Mouse (Mus musculus) forebrain, embryonic 11.5 days (tissue): ENCODE data around the gene Mia2. TPM values are rescaled to one million over a fixed set of nuclear protein-coding genes. Genes with fewer than 3 reads are reported as not detected.

Source experiments
- ATAC-seq: fragments of 200-750 bp; cut with Nextera tagmentation; replicated peaks from 2 replicates; pipeline ENCODE4 v1.8.0; 2017; ENCODE audit warnings: moderate TSS enrichment; ENCODE audit not compliant: low FRiP score
- DNase-seq: peaks from one replicate; pipeline ENCODE4 v3.0.0-alpha.2; 2017; ENCODE audit warnings: low spot score
- H3K27ac ChIP-seq: fragments of 300-500 bp; sonication (generic); 2 replicates; pipeline ENCODE4 v1.5.1; 2014; ENCODE audit warnings: low read depth, low read length
- H3K27me3 ChIP-seq: fragments of 300-500 bp; sonication (generic); 2 replicates; pipeline ENCODE4 v1.6.1; 2014; ENCODE audit warnings: mild to moderate bottlenecking, low read length, mixed read lengths; ENCODE audit not compliant: control insufficient read depth, insufficient read depth
- H3K36me3 ChIP-seq: fragments of 300-500 bp; sonication (generic); 2 replicates; pipeline ENCODE4 v1.6.1; 2014; ENCODE audit warnings: mild to moderate bottlenecking, low read length, moderate library complexity, mixed read lengths; ENCODE audit not compliant: control insufficient read depth, insufficient read depth
- H3K4me1 ChIP-seq: fragments of 300-500 bp; sonication (generic); replicated peaks from 2 replicates; pipeline ENCODE4 v1.6.1; 2014; ENCODE audit warnings: low read length, mixed read lengths; ENCODE audit not compliant: control insufficient read depth, insufficient read depth
- H3K4me2 ChIP-seq: fragments of 300-500 bp; sonication (generic); 2 replicates; pipeline ENCODE4 v1.6.1; 2014; ENCODE audit warnings: low read depth, mild to moderate bottlenecking, low read length, moderate library complexity, mixed read lengths; ENCODE audit not compliant: severe bottlenecking
- H3K4me3 ChIP-seq: fragments of 300-500 bp; sonication (generic); 2 replicates; pipeline ENCODE4 v1.5.1; 2014; ENCODE audit warnings: low read depth, low read length
- H3K9ac ChIP-seq: fragments of 300-500 bp; sonication (generic); 2 replicates; pipeline ENCODE4 v1.6.1; 2014; ENCODE audit warnings: low read length
- H3K9me3 ChIP-seq: fragments of 300-500 bp; sonication (generic); 2 replicates; pipeline ENCODE4 v1.6.1; 2016; ENCODE audit warnings: low read length, mixed read lengths; ENCODE audit not compliant: control insufficient read depth
- WGBS: fragments of 180-500 bp; shearing (Covaris S2); extraction: QIAGEN DNeasy Blood & Tissue Kit; methylation state at CpG from one replicate; pipeline ENCODE4 v1.1.7; 2014; 5-methylcytosine and 5-hydroxymethylcytosine counted together
- polyA plus RNA-seq: library from polyadenylated mRNA; unstranded; fragments of >200 nt; fragmentation: Nextera tagmentation; extraction: Ambion mirVana; gene quantifications from 2 replicates; pipeline ENCODE4 v1.2.1, GENCODE M21; 2014

Mia2 gene
- polyA plus RNA-seq, 1 experiment from 2014 or later: 55.2 TPM

GRCm38 (mm10) chr12:59194341-59195003, 98.9 kb downstream of the Mia2 start:
- 89% methylated on average over 9 of the region's 9 CpGs for WGBS
- no peak overlapping the region for H3K4me2 ChIP-seq
- H3K27me3 ChIP-seq: no peaks in the 10 kb centered on the region
- H3K27ac ChIP-seq: no peak overlapping the region
- no peak overlapping the region for H3K9ac ChIP-seq
- H3K36me3 ChIP-seq: no peaks in the 10 kb centered on the region
- H3K4me3 ChIP-seq: no peak overlapping the region
- no peaks in the 10 kb centered on the region for H3K4me1 ChIP-seq
- no peak for ATAC-seq
- DNase-seq: no peak
- H3K9me3 ChIP-seq: no peaks in the 10 kb centered on the region

GRCm38 (mm10) chr12:59195065-59195464, 99.5 kb downstream of the Mia2 start:
- Histone ChIP-seq H3K4me1 (no peaks in the 10 kb centered on the region), H3K36me3 (no peaks in the 10 kb centered on the region), H3K27me3 (no peaks in the 10 kb centered on the region), H3K27ac (no peak overlapping the region), H3K4me3 (no peak overlapping the region), H3K4me2 (no peak overlapping the region), H3K9me3 (no peaks in the 10 kb centered on the region), H3K9ac (no peak overlapping the region)
- ATAC-seq (no peak), DNase-seq (no peak)
- 89% methylated on average over 4 of the region's 4 CpGs for WGBS

GRCm38 (mm10) chr12:59195941-59196340, 100.3 kb downstream of the Mia2 start:
- 85% methylated on average over 4 of the region's 4 CpGs for WGBS
- H3K9ac ChIP-seq: no peak overlapping the region
- H3K9me3 ChIP-seq: no peaks in the 10 kb centered on the region
- H3K4me3 ChIP-seq: no peak overlapping the region
- H3K4me2 ChIP-seq: no peak overlapping the region
- ATAC-seq: no peak
- H3K27ac ChIP-seq: no peak overlapping the region
- H3K4me1 ChIP-seq: no peaks in the 10 kb centered on the region
- H3K36me3 ChIP-seq: no peaks in the 10 kb centered on the region
- DNase-seq: no peak
- no peaks in the 10 kb centered on the region for H3K27me3 ChIP-seq

GRCm38 (mm10) chr12:59198750-59199149, 103.2 kb downstream of the Mia2 start:
- Histone ChIP-seq H3K4me3 (no peak overlapping the region), H3K9ac (no peak overlapping the region), H3K4me1 (no peaks in the 10 kb centered on the region), H3K27me3 (no peaks in the 10 kb centered on the region), H3K27ac (no peak overlapping the region), H3K9me3 (no peaks in the 10 kb centered on the region), H3K36me3 (no peaks in the 10 kb centered on the region), H3K4me2 (no peak overlapping the region)
- WGBS: 91% methylated on average over 4 of the region's 4 CpGs
- ATAC-seq: no peak
- no peak for DNase-seq

- no peak overlapping the region for H3K27ac ChIP-seq
- 96% methylated on average over 2 of the region's 2 CpGs for WGBS
- DNase-seq: no peak
- H3K4me3 ChIP-seq: no peak overlapping the region
- no peak overlapping the region for H3K4me2 ChIP-seq
- no peaks in the 10 kb centered on the region for H3K9me3 ChIP-seq
- H3K27me3 ChIP-seq: no peaks in the 10 kb centered on the region
- H3K4me1 ChIP-seq: no peaks in the 10 kb centered on the region
- no peak for ATAC-seq
- no peak overlapping the region for H3K9ac ChIP-seq
- no peaks in the 10 kb centered on the region for H3K36me3 ChIP-seq
These were observed 103.8 kb downstream of the Mia2 start for GRCm38 (mm10) chr12:59199361-59199760.

DNA sequence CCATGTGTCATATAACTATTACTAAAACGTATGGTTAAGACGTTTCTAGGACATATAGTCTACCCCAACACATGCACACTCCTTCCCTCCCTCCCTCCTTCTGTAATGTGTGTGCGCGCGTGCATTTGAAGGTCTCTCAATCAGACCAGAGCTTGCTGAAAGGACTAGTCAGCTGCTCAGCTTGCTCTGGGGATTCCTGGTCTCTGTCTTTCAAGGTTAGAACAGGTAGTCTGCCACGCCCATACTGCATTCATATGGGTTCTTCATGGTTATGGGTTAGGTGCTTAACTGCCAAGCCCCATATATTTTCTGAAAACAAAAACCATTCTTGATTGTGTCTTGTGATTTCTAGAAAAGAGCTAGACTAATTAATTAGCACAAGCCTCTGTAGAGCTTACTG, 110.0 kb downstream of the Mia2 start:
- H3K4me3 ChIP-seq: no peak overlapping the region
- no peak for DNase-seq
- WGBS: 92% methylated on average over 6 of the region's 6 CpGs
- ATAC-seq: no peak
- no peaks in the 10 kb centered on the region for H3K36me3 ChIP-seq
- H3K9me3 ChIP-seq: no peaks in the 10 kb centered on the region
- H3K4me1 ChIP-seq: no peaks in the 10 kb centered on the region
- no peak overlapping the region for H3K4me2 ChIP-seq
- no peak overlapping the region for H3K9ac ChIP-seq
- no peaks in the 10 kb centered on the region for H3K27me3 ChIP-seq
- no peak overlapping the region for H3K27ac ChIP-seq

DNA sequence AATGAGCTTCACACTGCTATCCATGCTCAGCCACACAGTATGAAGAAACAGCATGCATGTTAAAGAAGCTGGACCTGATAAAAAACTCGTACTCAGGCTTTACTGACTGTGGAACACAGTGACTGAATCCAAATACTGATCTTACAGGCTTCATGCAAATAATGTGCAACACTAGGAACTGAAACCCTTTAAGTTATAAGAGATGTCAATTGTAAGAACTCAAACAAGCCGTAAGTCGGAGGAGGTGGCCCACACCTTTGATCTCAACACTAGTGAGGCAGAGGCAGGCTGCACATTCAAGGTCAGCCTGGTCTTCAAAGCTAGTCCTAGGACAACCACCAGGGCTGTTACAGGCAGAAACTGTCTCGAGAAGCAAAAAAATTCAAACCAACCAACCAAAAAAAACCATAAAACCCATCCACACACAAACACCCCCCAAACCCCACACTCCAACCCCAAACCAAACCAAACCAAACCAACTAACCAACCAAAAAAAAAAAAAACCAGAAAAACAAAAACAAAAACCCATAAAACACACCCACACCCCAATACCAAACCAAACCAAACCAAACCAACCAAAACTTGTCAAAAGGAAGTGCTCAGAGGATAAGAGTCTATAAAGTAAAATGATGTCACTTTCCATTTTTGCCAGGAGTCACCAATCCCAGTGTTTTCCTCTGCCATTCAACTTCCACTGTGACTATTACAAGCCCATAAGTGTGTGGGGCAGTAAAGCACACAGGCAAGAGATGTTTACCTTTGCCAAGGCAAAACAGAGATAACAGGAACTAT, 110.8 kb downstream of the Mia2 start:
- Histone ChIP-seq H3K4me1 (no peaks in the 10 kb centered on the region), H3K9ac (no peak overlapping the region), H3K36me3 (no peaks in the 10 kb centered on the region; the same call in 1 of the 2 replicates), H3K27ac (no peak overlapping the region), H3K4me2 (no peak overlapping the region), H3K4me3 (no peak overlapping the region), H3K27me3 (no peaks in the 10 kb centered on the region), H3K9me3 (no peaks in the 10 kb centered on the region)
- 94% methylated on average over 4 of the region's 4 CpGs for WGBS
- DNase-seq (no peak), ATAC-seq (no peak)

DNA sequence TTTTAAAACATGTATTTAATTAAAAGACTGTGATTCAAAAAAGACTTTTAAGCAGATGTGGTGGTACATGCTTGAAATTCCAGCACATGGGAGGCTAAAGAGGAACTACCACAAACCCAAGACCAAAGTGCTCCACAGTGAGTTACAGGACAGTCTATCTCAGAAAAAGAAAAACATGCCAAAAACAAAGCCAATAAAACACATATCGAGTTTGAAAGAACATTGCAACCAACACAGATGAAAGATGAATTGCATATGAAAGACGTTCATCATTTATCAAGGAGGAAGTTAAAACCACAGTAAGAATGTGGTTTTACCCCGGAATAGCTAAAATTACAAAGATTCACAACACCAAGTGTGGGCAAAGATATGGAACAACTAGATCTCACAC, 111.4 kb downstream of the Mia2 start:
- Histone ChIP-seq H3K27ac (no peak overlapping the region), H3K9me3 (no peaks in the 10 kb centered on the region), H3K36me3 (no peaks in the 10 kb centered on the region; the same call in 1 of the 2 replicates), H3K4me3 (no peak overlapping the region), H3K9ac (no peak overlapping the region), H3K4me2 (no peak overlapping the region), H3K4me1 (no peaks in the 10 kb centered on the region), H3K27me3 (no peaks in the 10 kb centered on the region)
- WGBS: 92% methylated on average over 3 of the region's 3 CpGs
- ATAC-seq: no peak
- DNase-seq: no peak

- Histone ChIP-seq H3K27ac (no peak overlapping the region), H3K27me3 (no peaks in the 10 kb centered on the region), H3K9ac (no peak overlapping the region), H3K9me3 (no peaks in the 10 kb centered on the region), H3K36me3 (no peaks in the 10 kb centered on the region; the same call in 1 of the 2 replicates), H3K4me1 (no peaks in the 10 kb centered on the region), H3K4me3 (no peak overlapping the region), H3K4me2 (no peak overlapping the region)
- DNase-seq (no peak), ATAC-seq (no peak)
- 79% methylated on average over 1 of the region's 1 CpGs for WGBS
These were observed 112.2 kb downstream of the Mia2 start for GRCm38 (mm10) chr12:59207814-59208213.
